Comparison of ENCODE assay signal across 8 mouse cellular contexts in the genomic region with DNA sequence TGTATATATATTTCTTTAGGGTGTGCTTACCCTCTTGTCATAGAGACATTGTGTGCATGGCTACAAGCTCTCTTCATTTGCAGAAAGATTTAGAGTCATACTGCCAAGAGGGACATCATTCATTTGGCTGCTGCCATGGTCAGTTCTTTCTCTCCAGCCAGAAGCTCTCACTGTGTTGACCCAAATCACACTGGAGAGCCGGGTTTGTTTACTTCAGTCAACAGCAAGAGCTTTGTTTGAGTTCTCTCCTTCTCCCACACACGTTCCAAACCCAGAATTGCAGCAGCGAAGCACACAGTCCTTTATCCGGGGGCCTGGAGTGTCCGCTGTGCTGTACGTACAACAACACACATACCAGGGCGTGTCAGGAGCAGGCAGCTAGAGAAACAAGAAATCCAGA.
DNase-seq lines count a peak whose midpoint lies in the region; ATAC-seq and TF ChIP-seq lines count a peak whose summit lies in the region.

No protein-coding gene starts in this region.

- no peak overlapping the region for H3K4me3 ChIP-seq in heart, embryonic 11.5 days (ENCODE audit: low read depth, low read length)
- no peak overlapping the region for H3K4me3 ChIP-seq in liver, postnatal 0 days (ENCODE audit: low read depth, low read length)
- no peak overlapping the region for H3K4me3 ChIP-seq in stomach, embryonic 15.5 days (replicated peaks)

- no peaks in the 10 kb centered on the region for H3K36me3 ChIP-seq in heart, embryonic 11.5 days (ENCODE audit: control insufficient read depth, insufficient read depth, low read length)
- H3K36me3 ChIP-seq in liver, postnatal 0 days (replicated peaks; ENCODE audit: insufficient read depth, low read length), result no peaks in the 10 kb centered on the region
- H3K36me3 ChIP-seq in stomach, embryonic 15.5 days, result no peaks in the 10 kb centered on the region

- ATAC-seq in heart, embryonic 11.5 days (replicated peaks; ENCODE audit: insufficient number of reproducible peaks, low FRiP score, low TSS enrichment), result no peak
- peak; percentile 43; the same call in 1 of the 2 replicates for ATAC-seq in liver, postnatal 0 days
- ATAC-seq in stomach, embryonic 15.5 days (ENCODE audit: insufficient read depth, low FRiP score, low read depth), result no peak; the same call in 1 of the 2 replicates

- H3K27me3 ChIP-seq in heart, embryonic 11.5 days (ENCODE audit: control insufficient read depth, insufficient read depth, low read length), result no peaks in the 10 kb centered on the region
- no peaks in the 10 kb centered on the region for H3K27me3 ChIP-seq in liver, postnatal 0 days (ENCODE audit: insufficient read depth, low read length)
- no peaks in the 10 kb centered on the region for H3K27me3 ChIP-seq in stomach, embryonic 15.5 days (replicated peaks)

- peak; percentile 56 to 59 for DNase-seq in heart, adult 18-20 months
- no peak for DNase-seq in liver, postnatal 0 days
- DNase-seq in liver, result no peak
- peak; percentile 74 for DNase-seq in layer of hippocampus, adult 9-11 months
- DNase-seq in adrenal gland, postnatal 14 days, result no peak
- DNase-seq in urinary bladder, postnatal 10 days (ENCODE audit: low spot score), result no peak

- TF ChIP-seq EP300 in liver, postnatal 0 days (IDR thresholded peaks at IDR 0.05; ENCODE audit: low read depth), result no peak

- 69% methylated on average over 7 of the region's 7 CpGs for WGBS in heart, embryonic 11.5 days (ENCODE audit: insufficient replicate concordance)
- 43% methylated on average over 7 of the region's 7 CpGs for WGBS in liver, postnatal 0 days (ENCODE audit: insufficient replicate concordance)
- WGBS in stomach, embryonic 15.5 days, result 32% methylated on average over 7 of the region's 7 CpGs

- H3K4me2 ChIP-seq in heart, embryonic 11.5 days, result no peak overlapping the region
- H3K4me2 ChIP-seq in liver, postnatal 0 days (ENCODE audit: low read depth, low read length), result no peak overlapping the region
- no peak overlapping the region for H3K4me2 ChIP-seq in stomach, embryonic 15.5 days

- peaks cover 6% of the 10 kb centered on the region; the same call in 1 of the 2 replicates for H3K4me1 ChIP-seq in heart, embryonic 11.5 days (ENCODE audit: control insufficient read depth, insufficient read depth, low read length)
- H3K4me1 ChIP-seq in liver, postnatal 0 days (ENCODE audit: insufficient read depth), result peaks cover 7% of the 10 kb centered on the region; the same call in 1 of the 2 replicates
- H3K4me1 ChIP-seq in stomach, embryonic 15.5 days, result 0 out of 2 replicates have a peak, but pooled peaks cover 3% of the 10 kb centered on the region

- no peak overlapping the region for H3K9ac ChIP-seq in heart, embryonic 11.5 days (ENCODE audit: low read depth, low read length)
- H3K9ac ChIP-seq in liver, postnatal 0 days (replicated peaks), result no peak overlapping the region
- no peak overlapping the region for H3K9ac ChIP-seq in stomach, embryonic 15.5 days

- 0 out of 2 replicates have a peak, but pooled peaks cover 1% of the 10 kb centered on the region for H3K9me3 ChIP-seq in heart, embryonic 11.5 days (replicated peaks; ENCODE audit: control insufficient read depth, low read length)
- H3K9me3 ChIP-seq in liver, postnatal 0 days (ENCODE audit: low read length), result no peaks in the 10 kb centered on the region
- H3K9me3 ChIP-seq in stomach, embryonic 15.5 days, result no peaks in the 10 kb centered on the region

- H3K27ac ChIP-seq in heart, embryonic 11.5 days (ENCODE audit: low read depth, low read length), result no peak overlapping the region
- H3K27ac ChIP-seq in liver, postnatal 0 days (ENCODE audit: low read depth), result no peak overlapping the region
- H3K27ac ChIP-seq in stomach, embryonic 15.5 days, result peak overlapping the region; percentile 51; the same call in 1 of the 2 replicates

- TF ChIP-seq CTCF in liver, postnatal 0 days (IDR thresholded peaks at IDR 0.05; ENCODE audit: low read depth), result no peak

Comparison
In these comparisons a context has a peak if more than half of its experiments do, and no peak if none do; other contexts are left out.
1. DNase-seq: peak in heart, adult 18-20 months (2 of 2) and layer of hippocampus, adult 9-11 months (single experiment); none in liver, postnatal 0 days (single experiment), liver (single experiment), adrenal gland, postnatal 14 days (single experiment) and urinary bladder, postnatal 10 days (single experiment).